Mouse (Mus musculus) intestine, embryonic 15.5 days (tissue): ENCODE data around the gene Ugt1a5. TPM values are rescaled to one million over a fixed set of nuclear protein-coding genes. Genes with fewer than 3 reads are reported as not detected.
"Not testable (repeated sequence)": the region's sequence is repeated elsewhere in the genome, so short reads cannot be mapped to it uniquely, and the experiment has no call there.

ENCODE experiments used
- ATAC-seq: fragments of 200-750 bp; cut with Nextera tagmentation; 2 replicates; pipeline ENCODE4 v1.8.0; 2017; ENCODE audit warnings: moderate TSS enrichment, moderate library complexity
- H3K27ac ChIP-seq: fragments of 300-500 bp; sonication (generic); 2 replicates; pipeline ENCODE4 v1.5.1; 2015; ENCODE audit warnings: mild to moderate bottlenecking, inconsistent platforms
- H3K27me3 ChIP-seq: fragments of 300-500 bp; sonication (generic); replicated peaks from 2 replicates; pipeline ENCODE4 v1.6.1; 2015; ENCODE audit warnings: inconsistent platforms
- H3K36me3 ChIP-seq: fragments of 300-500 bp; sonication (generic); 2 replicates; pipeline ENCODE4 v1.6.1; 2015; ENCODE audit warnings: inconsistent platforms
- H3K4me1 ChIP-seq: fragments of 300-500 bp; sonication (generic); replicated peaks from 2 replicates; pipeline ENCODE4 v1.6.1; 2015; ENCODE audit warnings: inconsistent platforms
- H3K4me2 ChIP-seq: fragments of 300-500 bp; sonication (generic); replicated peaks from 2 replicates; pipeline ENCODE4 v1.6.1; 2015; ENCODE audit warnings: mild to moderate bottlenecking, inconsistent platforms
- H3K4me3 ChIP-seq: fragments of 300-500 bp; sonication (generic); replicated peaks from 2 replicates; pipeline ENCODE4 v1.5.1; 2015; ENCODE audit warnings: inconsistent platforms
- H3K9ac ChIP-seq: fragments of 300-500 bp; sonication (generic); 2 replicates; pipeline ENCODE4 v1.6.1; 2015; ENCODE audit warnings: inconsistent platforms
- H3K9me3 ChIP-seq: fragments of 300-500 bp; sonication (generic); 2 replicates; pipeline ENCODE4 v1.6.1; 2016; ENCODE audit warnings: inconsistent platforms
- WGBS: fragments of 180-500 bp; shearing (Covaris S2); methylation state at CpG from one replicate; pipeline ENCODE4 v1.1.7; 2015; 5-methylcytosine and 5-hydroxymethylcytosine counted together
- polyA plus RNA-seq: library from polyadenylated mRNA; unstranded; fragments of >200 nt; fragmentation: Nextera tagmentation; extraction: Ambion mirVana; gene quantifications from 2 replicates; pipeline ENCODE4 v1.2.1, GENCODE M21; 2015

Gene Ugt1a5
- polyA plus RNA-seq, 1 experiment from 2014 or later = not detected

DNA sequence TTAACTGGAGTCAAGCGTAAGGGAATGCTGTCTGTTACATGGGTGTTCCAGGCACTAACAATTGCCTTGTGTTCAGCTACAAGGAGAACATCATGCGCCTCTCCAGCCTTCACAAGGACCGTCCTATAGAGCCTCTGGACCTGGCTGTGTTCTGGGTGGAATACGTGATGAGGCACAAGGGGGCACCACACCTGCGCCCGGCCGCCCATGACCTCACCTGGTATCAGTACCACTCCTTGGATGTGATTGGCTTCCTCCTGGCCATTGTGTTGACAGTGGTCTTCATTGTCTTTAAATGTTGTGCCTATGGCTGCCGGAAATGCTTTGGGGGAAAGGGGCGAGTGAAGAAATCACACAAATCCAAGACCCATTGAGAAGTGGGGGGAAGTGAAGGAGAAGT, 52.2 kb downstream of the Ugt1a5 start:
- no peak overlapping the region for H3K9ac ChIP-seq
- no peak overlapping the region for H3K4me2 ChIP-seq
- H3K4me1 ChIP-seq = no peaks in the 10 kb centered on the region
- peaks cover 31% of the 10 kb centered on the region for H3K9me3 ChIP-seq
- WGBS = 76% methylated on average over 9 of the region's 9 CpGs
- no peak overlapping the region for H3K4me3 ChIP-seq
- H3K36me3 ChIP-seq = no peaks in the 10 kb centered on the region
- no peak overlapping the region for H3K27ac ChIP-seq
- no peaks in the 10 kb centered on the region for H3K27me3 ChIP-seq
- no peak for ATAC-seq

DNA sequence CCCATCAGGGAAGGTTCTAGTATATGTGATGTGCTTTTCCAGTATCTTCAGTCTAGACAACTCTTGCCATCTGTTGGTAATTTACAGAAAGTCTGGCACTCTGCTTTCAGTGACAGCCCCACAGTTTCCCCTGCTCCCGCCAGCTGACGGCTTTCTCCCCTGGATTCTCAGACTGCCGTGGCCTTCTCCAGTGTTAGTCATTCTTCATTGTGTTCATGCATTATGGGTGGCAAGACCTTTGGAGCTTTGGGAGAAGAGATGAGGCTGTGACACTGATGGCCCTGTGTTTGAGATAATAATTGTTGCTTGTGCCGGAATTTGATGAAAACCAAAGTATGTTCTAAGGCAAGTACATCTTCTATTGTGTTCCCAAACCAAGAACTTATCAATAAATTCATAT, 52.8 kb downstream of the Ugt1a5 start:
- Histone ChIP-seq H3K9me3 (peaks cover 30% of the 10 kb centered on the region), H3K27ac (no peak overlapping the region), H3K9ac (no peak overlapping the region), H3K36me3 (no peaks in the 10 kb centered on the region), H3K4me3 (no peak overlapping the region), H3K4me1 (no peaks in the 10 kb centered on the region), H3K4me2 (no peak overlapping the region), H3K27me3 (no peaks in the 10 kb centered on the region)
- WGBS = 52% methylated on average over 4 of the region's 4 CpGs
- ATAC-seq = no peak

DNA sequence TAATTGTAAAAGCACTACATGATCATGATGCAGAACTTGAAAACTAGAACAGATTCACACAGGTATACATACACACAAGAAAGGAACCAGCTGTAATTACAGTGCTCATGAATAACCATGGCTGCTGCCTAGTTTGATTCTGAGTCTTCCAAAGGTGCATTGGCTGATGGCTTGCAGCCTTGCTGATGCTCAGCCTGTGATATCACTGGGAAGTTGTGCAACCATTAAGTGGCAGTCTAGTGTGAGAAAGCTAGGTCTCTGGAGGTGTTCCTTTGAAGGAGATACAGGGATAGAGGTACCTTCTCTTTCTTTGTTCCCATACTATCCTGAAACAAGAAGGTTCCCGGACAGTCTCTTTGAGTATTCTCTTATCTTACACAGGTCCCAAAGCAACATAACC, 53.2 kb downstream of the Ugt1a5 start:
- Histone ChIP-seq H3K9me3 (peaks cover 25% of the 10 kb centered on the region), H3K4me3 (no peak overlapping the region), H3K27ac (no peak overlapping the region), H3K36me3 (no peaks in the 10 kb centered on the region), H3K9ac (no peak overlapping the region), H3K4me2 (no peak overlapping the region), H3K27me3 (no peaks in the 10 kb centered on the region), H3K4me1 (no peaks in the 10 kb centered on the region)
- 23% methylated on average over 1 of the region's 1 CpGs for WGBS
- no peak for ATAC-seq

DNA sequence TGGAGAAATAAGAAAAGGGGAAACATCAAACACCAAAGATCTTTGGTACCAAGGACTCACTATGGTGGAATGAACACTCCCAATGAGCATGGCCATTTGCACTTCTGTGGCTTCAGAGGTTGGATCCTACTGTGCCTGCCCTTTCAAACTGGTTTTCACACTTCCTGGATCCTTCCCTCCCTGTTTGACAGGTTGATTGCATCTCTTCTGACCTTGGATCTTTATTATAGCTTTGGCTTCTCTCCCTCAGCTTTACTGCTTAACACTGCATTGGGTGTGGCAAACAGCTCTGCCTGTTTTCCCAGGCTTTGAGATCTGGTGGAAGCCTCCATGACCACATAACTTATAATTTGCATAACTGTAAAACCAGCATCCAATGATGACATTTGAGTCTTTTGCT, 54.5 kb downstream of the Ugt1a5 start:
- no peaks in the 10 kb centered on the region for H3K4me1 ChIP-seq
- H3K36me3 ChIP-seq = no peaks in the 10 kb centered on the region
- H3K9ac ChIP-seq = no peak overlapping the region
- peaks cover 16% of the 10 kb centered on the region for H3K9me3 ChIP-seq
- no peaks in the 10 kb centered on the region for H3K27me3 ChIP-seq
- no peak overlapping the region for H3K27ac ChIP-seq
- no peak overlapping the region for H3K4me2 ChIP-seq
- no peak overlapping the region for H3K4me3 ChIP-seq
- no peak for ATAC-seq

DNA sequence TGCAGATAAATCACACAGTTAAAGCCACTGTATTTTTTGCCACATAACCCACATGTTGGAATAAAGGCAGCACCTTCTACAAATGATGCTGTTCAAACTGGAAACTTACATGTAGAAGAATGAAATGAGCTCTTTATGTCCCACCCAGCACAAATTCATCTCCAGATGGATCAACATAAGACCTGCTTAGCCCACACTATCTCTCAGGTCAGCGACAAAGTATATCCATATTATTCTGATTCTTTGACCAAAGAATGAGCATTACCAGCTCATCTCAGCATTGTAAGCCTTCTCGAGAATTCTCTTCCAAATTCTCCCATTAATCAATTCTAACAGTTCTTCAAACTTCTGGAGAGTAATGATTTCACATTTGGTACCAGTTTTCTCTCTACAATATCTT, 56.4 kb downstream of the Ugt1a5 start:
- no peaks in the 10 kb centered on the region for H3K27me3 ChIP-seq
- H3K4me1 ChIP-seq = no peaks in the 10 kb centered on the region
- H3K9ac ChIP-seq = no peak overlapping the region
- ATAC-seq = no peak
- H3K36me3 ChIP-seq = no peaks in the 10 kb centered on the region
- no peak overlapping the region for H3K27ac ChIP-seq
- H3K4me3 ChIP-seq = no peak overlapping the region
- 50% methylated on average over 2 of the region's 2 CpGs for WGBS
- no peak overlapping the region for H3K4me2 ChIP-seq
- H3K9me3 ChIP-seq = peaks cover 20% of the 10 kb centered on the region

DNA sequence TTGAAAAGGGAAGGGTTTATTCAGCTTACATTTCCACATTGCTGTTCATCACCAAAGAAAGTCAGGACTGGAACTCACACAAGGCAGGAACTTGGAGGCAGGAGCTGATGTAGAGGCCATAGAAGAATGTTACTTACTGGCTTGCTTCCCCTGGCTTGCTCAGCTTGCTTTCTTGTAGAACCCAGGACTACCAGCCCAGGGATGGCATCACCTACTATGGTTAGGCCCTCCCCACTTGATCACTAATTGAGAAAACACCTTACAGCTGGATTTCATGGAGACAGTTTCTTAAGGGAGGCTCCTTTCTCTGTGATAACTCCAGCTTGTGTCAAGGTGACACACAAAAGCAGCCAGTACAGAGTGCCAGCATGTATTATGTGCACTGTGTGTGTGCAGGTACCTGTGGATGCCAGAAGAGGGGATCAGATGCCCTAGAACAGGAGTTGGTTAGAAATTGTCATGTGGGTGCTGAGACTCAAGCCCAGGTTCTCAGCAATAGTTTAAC, 57.3 kb downstream of the Ugt1a5 start:
- H3K27ac ChIP-seq, H3K4me1 ChIP-seq, H3K9ac ChIP-seq, H3K27me3 ChIP-seq, H3K4me3 ChIP-seq, H3K4me2 ChIP-seq, H3K36me3 ChIP-seq, ATAC-seq: not testable (repeated sequence)
- peaks cover 16% of the 10 kb centered on the region; the same call in 1 of the 2 replicates for H3K9me3 ChIP-seq

DNA sequence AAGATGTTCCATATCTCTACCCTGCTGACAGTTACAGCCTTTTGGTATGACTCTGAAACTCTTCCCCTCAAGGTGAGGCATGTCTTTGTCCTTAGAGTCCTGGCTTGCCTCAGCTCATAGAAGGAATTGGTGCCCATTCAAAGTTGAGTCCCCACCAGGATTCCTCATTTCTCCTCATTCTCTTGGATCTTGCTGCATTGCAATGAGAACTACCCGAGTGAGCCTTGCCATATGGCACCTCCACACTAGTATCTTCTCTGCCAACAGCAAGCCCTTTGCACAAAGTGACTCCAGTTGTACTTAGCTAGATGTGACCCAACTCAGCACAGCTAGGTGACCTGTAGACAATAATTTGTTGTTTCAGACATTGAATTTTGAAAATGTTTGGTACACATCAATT, 57.8 kb downstream of the Ugt1a5 start:
- no peak for ATAC-seq

DNA sequence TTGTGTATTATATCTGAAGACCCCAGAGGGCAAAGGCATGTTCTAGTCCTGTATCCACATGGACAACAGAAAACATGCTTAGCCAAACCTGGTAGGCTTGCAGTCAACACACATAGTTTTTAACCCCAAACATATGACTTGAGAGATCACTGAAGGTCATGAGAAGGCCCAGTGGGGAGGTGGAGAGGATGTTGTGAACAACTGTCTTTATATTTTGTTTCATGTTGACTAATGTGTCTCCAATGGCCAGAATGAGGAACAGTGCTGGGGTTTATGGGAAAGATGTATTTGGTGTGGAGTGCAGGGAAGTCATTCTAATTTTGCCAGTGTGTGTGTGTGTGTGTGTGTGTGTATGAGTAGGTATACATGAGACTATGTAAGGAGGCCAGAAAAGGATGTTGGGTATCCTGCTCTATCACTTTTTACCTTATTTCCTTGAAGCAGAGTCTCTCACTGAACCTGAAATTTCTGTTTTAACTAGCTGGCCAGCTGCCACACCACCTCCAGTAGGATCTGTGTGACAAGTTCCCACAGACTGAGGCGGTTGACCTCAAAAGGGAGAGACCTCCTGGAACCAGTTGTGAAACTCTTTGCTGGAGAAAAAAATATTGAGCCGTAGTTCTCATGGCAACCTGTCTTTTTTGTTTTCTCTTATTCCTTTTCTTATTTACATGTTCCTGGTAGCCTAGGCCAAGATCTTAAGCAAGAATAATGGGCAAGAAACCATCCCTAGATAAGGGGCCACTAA, 58.4 kb downstream of the Ugt1a5 start:
- Histone ChIP-seq H3K4me2 (no peak overlapping the region), H3K27ac (no peak overlapping the region), H3K4me3 (no peak overlapping the region), H3K4me1 (no peaks in the 10 kb centered on the region), H3K36me3 (no peaks in the 10 kb centered on the region), H3K9ac (no peak overlapping the region), H3K9me3 (peaks cover 19% of the 10 kb centered on the region; the same call in 1 of the 2 replicates), H3K27me3 (no peaks in the 10 kb centered on the region)
- 68% methylated on average over 2 of the region's 2 CpGs for WGBS
- no peak for ATAC-seq

More for the DNA sequence above, 57.8 kb downstream of the Ugt1a5 start:
- Histone ChIP-seq H3K36me3 (no peaks in the 10 kb centered on the region), H3K27ac (no peak overlapping the region), H3K9me3 (peaks cover 16% of the 10 kb centered on the region; the same call in 1 of the 2 replicates), H3K9ac (no peak overlapping the region), H3K4me3 (no peak overlapping the region), H3K4me1 (no peaks in the 10 kb centered on the region), H3K27me3 (no peaks in the 10 kb centered on the region), H3K4me2 (no peak overlapping the region)
- 59% methylated on average over 1 of the region's 1 CpGs for WGBS

DNA sequence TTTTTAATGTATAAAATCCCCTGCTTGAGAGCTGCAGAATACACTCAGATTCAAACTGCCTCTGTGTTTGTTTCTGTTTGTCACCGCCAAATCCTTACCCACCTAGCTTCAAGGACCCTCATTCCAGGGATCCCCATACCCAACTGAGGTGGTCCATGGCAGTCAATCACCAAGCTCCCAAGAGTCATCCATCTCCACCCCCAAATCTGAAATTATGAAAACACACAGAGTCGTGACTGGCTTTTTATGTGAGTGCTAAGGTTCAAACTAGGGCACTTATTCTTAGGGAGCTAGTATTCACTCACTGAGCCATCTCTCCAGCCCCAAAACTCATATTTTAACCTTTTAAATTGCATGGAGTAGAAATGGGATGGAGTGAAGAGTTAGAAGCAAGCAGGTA, 59.5 kb downstream of the Ugt1a5 start:
- not testable (repeated sequence) for H3K4me1 ChIP-seq, H3K4me3 ChIP-seq, H3K9ac ChIP-seq, H3K36me3 ChIP-seq, H3K27ac ChIP-seq, ATAC-seq, H3K4me2 ChIP-seq, H3K27me3 ChIP-seq
- 39% methylated on average over 2 of the region's 2 CpGs for WGBS
- H3K9me3 ChIP-seq = peaks cover 24% of the 10 kb centered on the region; the same call in 1 of the 2 replicates

DNA sequence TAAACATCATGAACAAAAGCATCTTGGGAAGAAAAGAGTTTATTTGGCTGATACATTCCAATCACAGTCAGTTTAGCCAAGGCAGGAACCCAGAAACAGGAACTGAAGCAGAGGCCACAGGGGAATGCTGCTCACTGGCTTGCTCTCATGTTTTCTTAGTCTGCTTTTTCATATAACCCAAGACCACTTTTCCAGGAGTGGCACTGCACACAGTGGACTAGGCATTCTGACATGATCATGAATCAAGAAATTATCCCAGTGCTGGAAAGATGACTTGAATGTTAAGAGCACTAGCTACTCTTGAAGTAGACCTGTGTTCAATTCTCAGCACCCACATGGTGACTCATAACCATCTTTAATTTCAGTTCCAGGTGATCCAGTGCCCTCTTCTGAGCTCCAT, 59.9 kb downstream of the Ugt1a5 start:
- no peak for ATAC-seq

DNA sequence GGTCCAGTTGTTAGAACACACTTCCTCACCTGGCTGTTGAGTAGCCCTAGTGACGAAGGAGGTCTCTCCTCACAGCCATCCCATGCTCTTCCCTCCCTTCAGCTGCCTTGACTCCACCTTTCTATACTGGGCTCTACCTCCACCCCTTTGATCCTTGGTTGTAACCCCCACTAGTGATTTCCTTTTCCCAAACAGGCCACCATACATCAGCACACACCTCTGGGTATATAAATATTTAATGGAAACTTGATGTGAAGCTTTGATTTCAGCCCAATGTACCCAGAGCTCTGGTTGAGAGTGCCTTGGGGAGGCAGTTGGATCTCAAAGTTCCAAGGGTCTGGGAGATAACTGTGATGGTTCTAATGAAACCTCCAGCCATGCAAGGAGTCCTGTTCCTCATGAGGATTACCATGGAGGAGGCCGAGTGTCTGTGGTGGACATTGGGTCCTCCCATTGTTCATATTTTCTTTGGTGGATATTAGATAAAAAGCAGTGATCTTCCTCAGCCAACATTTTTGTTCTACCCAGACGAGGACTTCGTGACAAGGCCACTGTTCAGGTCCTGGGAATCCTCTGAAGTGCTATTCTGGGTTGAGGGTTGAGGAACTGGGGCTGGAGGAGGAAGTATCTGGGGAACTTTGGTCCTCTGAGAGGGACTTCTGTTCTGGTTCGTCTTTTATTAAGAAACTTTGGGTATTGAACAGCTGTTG, 61.0 kb downstream of the Ugt1a5 start, which contains the start of gene Mroh2a:
TSS of gene Mroh2a (plus strand) at position 317 of the 710 bp plus-strand sequence.
- ATAC-seq = no peak
- WGBS = 54% methylated on average over 5 of the region's 5 CpGs
- H3K27me3 ChIP-seq = no peaks in the 10 kb centered on the region

More for the DNA sequence above, 59.9 kb downstream of the Ugt1a5 start:
- Histone ChIP-seq H3K27ac (no peak overlapping the region), H3K27me3 (no peaks in the 10 kb centered on the region), H3K4me2 (no peak overlapping the region), H3K9ac (no peak overlapping the region), H3K4me1 (no peaks in the 10 kb centered on the region), H3K9me3 (peaks cover 24% of the 10 kb centered on the region; the same call in 1 of the 2 replicates), H3K4me3 (no peak overlapping the region), H3K36me3 (no peaks in the 10 kb centered on the region)

DNA sequence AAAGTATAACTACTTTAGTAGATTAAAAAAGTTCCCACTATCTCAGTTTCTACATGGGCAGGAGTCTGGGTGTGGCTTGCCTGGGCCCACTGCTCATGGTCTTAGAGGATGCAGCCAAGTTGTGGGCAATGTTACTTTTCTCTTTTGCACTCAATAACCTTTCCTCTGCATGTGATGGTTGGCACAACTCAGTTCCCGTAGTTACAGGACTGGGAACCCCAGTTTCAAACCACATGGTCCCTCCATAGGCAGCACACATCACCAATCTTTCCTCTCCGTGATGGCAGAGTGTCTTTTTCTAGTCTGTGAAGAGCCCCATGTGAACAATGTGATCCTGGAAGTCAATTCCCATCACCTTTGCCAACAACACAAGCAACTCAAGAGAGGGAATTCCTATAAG, 61.7 kb downstream of the Ugt1a5 start:
- Histone ChIP-seq H3K4me1 (no peaks in the 10 kb centered on the region), H3K27me3 (no peaks in the 10 kb centered on the region), H3K4me2 (no peak overlapping the region), H3K27ac (no peak overlapping the region), H3K9ac (no peak overlapping the region), H3K4me3 (no peak overlapping the region), H3K36me3 (no peaks in the 10 kb centered on the region), H3K9me3 (peaks cover 28% of the 10 kb centered on the region; the same call in 1 of the 2 replicates)
- 60% methylated on average over 2 of the region's 2 CpGs for WGBS
- ATAC-seq = no peak

More for the DNA sequence above, 61.0 kb downstream of the Ugt1a5 start, which contains the start of gene Mroh2a:
- Histone ChIP-seq H3K36me3 (no peaks in the 10 kb centered on the region), H3K9ac (no peak within 1 kb of the TSS), H3K27ac (no peak within 1 kb of the TSS), H3K4me1 (no peaks in the 10 kb centered on the region), H3K4me3 (no peak within 1 kb of the TSS), H3K4me2 (no peak within 1 kb of the TSS), H3K9me3 (peaks cover 26% of the 10 kb centered on the region; the same call in 1 of the 2 replicates)
